Mouse (Mus musculus) adrenal gland, adult 8-10 months (tissue): Measurements from ENCODE around the gene Akr1b3. TPM values are rescaled to one million over a fixed set of nuclear protein-coding genes. Genes with fewer than 3 reads are reported as not detected.
"Not testable (repeated sequence)": the region's sequence is repeated elsewhere in the genome, so short reads cannot be mapped to it uniquely, and the experiment has no call there.

Experiments
- DNase-seq: peaks from one replicate; pipeline ENCODE4 v3.0.0; 2022
- total RNA-seq, 4 experiments: library from RNA; stranded (reverse); gene quantifications; 2 replicates each; pipeline ENCODE4 v1.2.4; 2022

Akr1b3 gene
- total RNA-seq: 100 to 1,000 TPM; 283 to 310 (median 299) TPM

GRCm38 (mm10) chr6:34316854-34317771 lies at the start of gene Akr1b3:
Akr1b3 (minus strand) TSS chr6:34317478.
- peak; percentile 93 for DNase-seq

- DNase-seq: no peak
Measured at GRCm38 (mm10) chr6:34364217-34365136, 47.2 kb upstream of the Akr1b3 start.

GRCm38 (mm10) chr6:34355841-34356240 lies 38.6 kb upstream of the Akr1b3 start:
- DNase-seq: no peak

GRCm38 (mm10) chr6:34355349-34355747 lies 38.1 kb upstream of the Akr1b3 start:
- DNase-seq: no peak

- DNase-seq: no peak
Measured at GRCm38 (mm10) chr6:34354354-34355348, 37.4 kb upstream of the Akr1b3 start.

DNA sequence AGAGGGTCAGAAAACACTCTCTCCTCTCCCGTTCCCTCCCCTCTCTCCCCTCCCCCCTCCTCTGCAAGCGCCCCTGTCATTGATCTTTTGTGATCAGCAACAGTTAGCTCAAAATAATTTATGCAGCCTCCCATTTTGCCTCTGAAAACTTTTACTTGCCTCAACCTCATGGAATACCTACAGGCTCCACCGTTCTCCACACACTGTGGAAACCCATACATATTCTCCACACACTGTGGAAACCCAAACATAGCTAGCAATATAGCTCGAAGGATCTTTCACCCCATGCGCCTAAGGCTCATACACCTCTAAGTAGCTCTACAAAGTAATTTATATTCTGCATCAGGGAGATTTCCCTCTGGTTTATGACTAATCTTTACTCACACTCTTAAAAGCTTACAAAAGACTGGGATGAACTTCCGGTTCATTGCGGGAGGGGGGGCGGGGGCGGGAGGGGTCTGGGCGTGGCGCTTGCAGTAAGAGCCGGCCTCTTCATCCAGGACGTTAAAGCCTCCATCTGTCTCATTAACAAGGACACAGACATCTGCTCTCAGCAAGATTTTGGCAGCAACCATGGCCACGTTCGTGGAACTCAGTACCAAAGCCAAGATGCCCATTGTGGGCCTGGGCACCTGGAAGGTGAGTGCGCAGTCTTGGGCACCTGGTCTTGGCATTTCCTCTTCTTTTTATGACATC lies 36.5 kb upstream of the Akr1b3 start, which contains the start of gene Akr1b8:
TSS of gene Akr1b8 (plus strand) at position 462 of the 696 bp plus-strand sequence.
- peak; percentile 58 for DNase-seq

- no peak for DNase-seq
Measured at GRCm38 (mm10) chr6:34352401-34352800, 35.1 kb upstream of the Akr1b3 start.

DNA sequence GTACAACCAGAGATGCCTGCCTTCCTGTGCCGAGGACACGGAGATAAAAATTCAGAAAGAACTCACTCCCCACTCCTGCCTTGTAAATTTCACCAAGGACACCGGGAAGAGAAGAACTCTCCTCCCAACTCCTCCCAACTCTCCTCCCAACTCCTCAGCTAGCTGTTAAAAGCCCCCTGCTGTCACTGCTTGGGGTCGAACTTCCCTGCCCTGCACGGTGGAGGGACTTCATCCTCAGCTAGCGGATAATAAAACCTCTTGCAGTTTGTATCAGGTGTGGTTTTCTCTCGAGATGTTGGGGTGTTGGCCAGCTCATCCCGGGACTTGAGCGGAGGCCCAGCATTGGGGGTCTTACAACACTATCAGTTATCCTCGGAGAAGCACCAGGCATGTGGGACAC lies 34.2 kb upstream of the Akr1b3 start:
- not testable (repeated sequence) for DNase-seq

DNA sequence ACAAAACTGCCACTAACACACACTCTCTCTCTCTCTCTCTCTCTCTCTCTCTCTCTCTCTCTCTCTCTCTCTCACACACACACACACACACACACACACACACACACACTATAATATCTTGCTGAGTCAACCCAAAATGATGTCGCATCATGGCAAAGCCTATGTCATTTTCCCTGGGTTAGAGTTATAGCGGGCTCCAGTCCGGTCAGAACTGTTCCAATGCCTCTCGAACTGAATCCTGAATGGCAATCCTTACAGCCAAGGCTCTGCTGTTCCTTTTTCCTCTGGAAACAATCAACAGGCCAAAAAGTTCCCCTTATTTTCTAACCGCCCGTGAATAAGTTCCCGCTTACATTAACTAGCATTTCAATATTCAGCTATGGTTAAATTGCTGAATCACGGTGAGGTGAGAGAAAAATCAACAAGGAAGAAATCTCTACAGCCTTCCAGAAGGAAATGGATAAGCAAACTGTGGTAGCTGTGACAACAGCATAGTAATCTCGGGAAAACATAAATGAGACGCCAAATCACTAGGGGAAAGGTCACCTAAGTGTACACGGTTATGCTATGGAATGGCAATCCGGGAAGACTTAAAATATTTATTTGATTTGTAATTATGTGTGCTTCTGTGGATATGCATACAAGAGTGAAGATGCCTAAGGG lies 32.9 kb upstream of the Akr1b3 start:
- DNase-seq: no peak

DNA sequence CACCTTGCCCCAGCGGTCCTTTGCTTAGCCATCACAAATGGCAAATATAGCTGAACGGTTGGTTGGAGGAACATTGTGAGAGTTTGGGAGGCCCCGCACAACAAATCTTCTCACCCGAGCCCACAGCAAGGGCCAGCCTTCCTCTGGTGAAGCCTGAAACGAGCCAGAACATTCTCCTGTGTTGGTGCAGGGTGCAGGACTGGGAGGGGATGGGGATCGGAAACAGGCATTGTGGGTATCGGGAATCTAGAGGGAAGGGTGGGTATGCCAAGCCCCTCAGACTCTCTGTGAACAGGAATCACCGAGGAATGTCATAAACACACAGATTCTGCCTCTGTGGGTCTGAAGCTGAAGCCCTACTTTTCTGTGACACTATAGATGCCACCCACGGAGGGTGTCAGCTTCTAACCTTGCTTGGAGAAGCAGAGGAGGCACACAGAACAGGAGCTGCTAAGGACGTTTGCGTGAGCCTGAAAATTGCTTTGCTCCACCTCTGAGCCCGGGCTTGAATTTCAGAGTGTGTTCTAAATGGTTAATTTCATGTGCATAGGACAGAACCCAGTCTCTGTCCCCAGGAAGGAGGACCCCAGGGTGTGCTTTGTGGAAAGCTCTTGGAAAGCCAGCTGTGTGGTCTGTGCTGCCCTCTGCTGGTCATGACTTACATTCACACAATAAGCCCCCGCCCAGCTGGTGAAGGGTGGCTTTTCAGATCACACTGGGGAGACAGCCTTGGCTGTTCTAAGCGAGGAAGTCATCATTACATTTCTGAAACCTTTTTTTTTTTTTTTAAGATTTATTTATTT lies 29.0 kb upstream of the Akr1b3 start:
- peak; percentile 44 for DNase-seq

DNA sequence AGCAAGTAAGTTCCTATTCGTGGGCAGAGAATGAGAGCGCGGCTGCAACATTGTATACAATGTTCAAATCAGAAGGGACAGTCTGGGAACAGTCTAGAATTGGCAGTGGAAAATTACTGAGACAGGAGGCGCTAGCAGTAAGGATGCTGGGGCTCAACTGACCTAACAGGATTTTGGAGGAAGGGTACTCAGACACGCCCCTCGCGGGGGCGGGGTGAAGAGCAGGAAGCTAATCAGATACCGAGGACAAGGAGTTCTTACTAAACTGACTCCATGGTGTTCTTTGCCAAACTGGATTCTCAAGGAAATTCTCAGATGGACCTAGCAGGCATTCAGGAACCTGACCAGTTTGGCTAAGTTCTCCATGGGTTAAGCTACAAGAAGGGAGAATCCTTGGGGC lies 27.7 kb upstream of the Akr1b3 start:
- DNase-seq: no peak

- no peak for DNase-seq
Measured at GRCm38 (mm10) chr6:34344135-34344850, 27.0 kb upstream of the Akr1b3 start.

- no peak for DNase-seq
Measured at GRCm38 (mm10) chr6:34343426-34343825, 26.1 kb upstream of the Akr1b3 start.

- DNase-seq: no peak
Measured at GRCm38 (mm10) chr6:34342476-34342875, 25.2 kb upstream of the Akr1b3 start.

DNA sequence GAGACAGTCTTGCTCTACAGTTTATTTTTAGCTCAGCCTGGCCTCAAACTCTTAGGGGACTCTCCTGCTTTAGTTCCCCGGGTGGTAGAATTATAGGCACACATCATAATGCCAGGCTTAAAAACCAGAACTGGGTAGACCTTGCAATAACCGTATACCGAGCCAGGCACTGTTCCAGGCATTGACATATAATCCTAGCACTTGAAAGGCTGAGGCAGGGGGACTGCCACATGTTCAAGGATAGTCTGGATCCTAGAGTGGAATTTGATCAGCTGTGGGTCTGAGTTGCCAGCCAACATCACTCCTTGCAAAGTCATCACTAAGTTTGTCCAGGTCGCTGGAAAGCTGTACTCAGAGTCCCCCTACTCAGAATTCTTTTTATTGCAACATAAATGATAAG lies 24.7 kb upstream of the Akr1b3 start:
- DNase-seq: no peak

DNA sequence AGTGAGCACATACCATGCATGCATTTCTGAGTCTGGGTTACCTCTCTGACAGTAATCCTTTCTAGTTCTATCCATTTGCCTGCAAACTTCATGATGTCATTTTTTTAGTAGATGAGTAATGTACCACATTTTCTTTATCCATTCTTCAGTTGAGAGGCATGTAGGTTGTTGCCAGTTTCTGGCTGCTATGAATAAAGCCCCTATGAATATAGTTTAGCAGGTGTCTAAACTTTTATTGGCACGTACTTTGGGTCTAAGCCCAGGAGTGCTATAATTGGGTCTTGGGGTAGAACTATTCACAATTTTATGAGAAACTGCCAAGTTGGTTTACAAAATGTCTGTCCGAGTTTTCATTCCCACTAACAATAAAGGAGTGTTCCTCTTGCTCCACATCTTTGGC lies 20.5 kb upstream of the Akr1b3 start:
- DNase-seq: no peak

GRCm38 (mm10) chr6:34334673-34335072 lies 17.4 kb upstream of the Akr1b3 start:
- no peak for DNase-seq

GRCm38 (mm10) chr6:34331804-34332203 lies 14.5 kb upstream of the Akr1b3 start:
- not testable (repeated sequence) for DNase-seq

DNA sequence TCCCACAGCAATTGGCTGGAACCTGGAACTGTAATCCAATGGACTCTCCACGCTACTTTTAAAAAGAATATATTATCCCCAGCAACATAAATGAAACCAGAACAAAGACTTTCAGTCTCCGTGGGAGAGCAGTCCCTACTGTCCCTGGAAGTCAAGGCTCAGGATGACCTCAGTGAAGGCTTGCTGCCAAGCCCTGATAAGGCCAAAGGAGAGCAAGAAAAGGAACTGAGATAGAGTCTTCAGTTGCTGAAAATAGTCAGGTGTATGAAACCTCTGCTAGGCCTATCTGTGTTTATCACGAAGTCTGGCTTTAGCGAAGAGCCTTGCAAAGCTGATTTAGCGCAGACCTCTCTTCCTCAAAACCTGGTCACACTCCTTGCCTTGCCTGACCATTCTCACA lies 14.1 kb upstream of the Akr1b3 start:
- DNase-seq: peak; percentile 73
